Mouse (Mus musculus) neural tube, embryonic 15.5 days (tissue): ENCODE data around the gene Gm20388. TPM values are rescaled to one million over a fixed set of nuclear protein-coding genes. Genes with fewer than 3 reads are reported as not detected.
"Not testable (repeated sequence)": the region's sequence is repeated elsewhere in the genome, so short reads cannot be mapped to it uniquely, and the experiment has no call there.

Source experiments
- ATAC-seq: fragments of 200-750 bp; cut with Nextera tagmentation; 2 replicates; pipeline ENCODE4 v1.8.0; 2017; ENCODE audit warnings: mild to moderate bottlenecking, moderate TSS enrichment, moderate library complexity; ENCODE audit not compliant: low FRiP score
- H3K27ac ChIP-seq: fragments of 300-500 bp; sonication (generic); replicated peaks from 2 replicates; pipeline ENCODE4 v1.5.1; 2015; ENCODE audit warnings: mild to moderate bottlenecking, inconsistent platforms
- H3K27me3 ChIP-seq: fragments of 300-500 bp; sonication (generic); replicated peaks from 2 replicates; pipeline ENCODE4 v1.6.1; 2015; ENCODE audit warnings: inconsistent platforms
- H3K36me3 ChIP-seq: fragments of 300-500 bp; sonication (generic); 2 replicates; pipeline ENCODE4 v1.6.1; 2015; ENCODE audit warnings: inconsistent platforms
- H3K4me1 ChIP-seq: fragments of 300-500 bp; sonication (generic); 2 replicates; pipeline ENCODE4 v1.6.1; 2015; ENCODE audit warnings: inconsistent platforms
- H3K4me2 ChIP-seq: fragments of 300-500 bp; sonication (generic); 2 replicates; pipeline ENCODE4 v1.6.1; 2015; ENCODE audit warnings: inconsistent platforms, mild to moderate bottlenecking, moderate library complexity
- H3K4me3 ChIP-seq: fragments of 300-500 bp; sonication (generic); replicated peaks from 2 replicates; pipeline ENCODE4 v1.5.1; 2015; ENCODE audit warnings: mild to moderate bottlenecking, inconsistent platforms
- H3K9ac ChIP-seq: fragments of 300-500 bp; sonication (generic); replicated peaks from 2 replicates; pipeline ENCODE4 v1.6.1; 2015; ENCODE audit warnings: mild to moderate bottlenecking, inconsistent platforms
- H3K9me3 ChIP-seq: fragments of 300-500 bp; sonication (generic); replicated peaks from 2 replicates; pipeline ENCODE4 v1.6.1; 2016; ENCODE audit warnings: inconsistent platforms
- WGBS: fragments of 180-500 bp; shearing (Covaris S2); methylation state at CpG from one replicate; pipeline ENCODE4 v1.1.7; 2015; ENCODE audit warnings: mixed read lengths; 5-methylcytosine and 5-hydroxymethylcytosine counted together
- polyA plus RNA-seq: library from polyadenylated mRNA; unstranded; fragments of >200 nt; fragmentation: Nextera tagmentation; extraction: Ambion mirVana; gene quantifications from 2 replicates; pipeline ENCODE4 v1.2.1, GENCODE M21; 2015

Gm20388 gene
- polyA plus RNA-seq, 1 experiment from 2014 or later = not detected

DNA sequence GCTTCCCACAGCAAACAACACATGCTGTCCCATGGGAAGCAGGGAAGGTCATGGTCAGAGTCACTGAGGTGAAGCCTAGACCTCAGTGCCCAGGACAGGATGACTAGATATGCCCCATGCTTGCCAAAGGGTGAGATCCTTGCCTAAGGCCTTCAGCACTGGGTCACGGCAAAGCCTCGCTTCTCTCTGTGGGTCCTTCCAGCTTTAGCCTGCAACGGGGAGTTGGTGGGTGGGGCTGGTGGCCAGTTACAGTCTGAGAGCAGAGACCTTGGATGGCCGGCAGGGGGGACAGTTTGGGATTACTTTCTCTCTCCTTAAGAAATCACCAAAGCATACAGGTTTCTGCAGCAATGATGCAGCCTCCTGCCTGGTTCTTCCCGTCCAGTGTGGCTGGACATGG, 877.0 kb downstream of the Gm20388 start:
- Histone ChIP-seq H3K27me3 (no peaks in the 10 kb centered on the region), H3K4me1 (no peaks in the 10 kb centered on the region), H3K4me3 (no peak overlapping the region), H3K36me3 (no peaks in the 10 kb centered on the region), H3K27ac (no peak overlapping the region), H3K9me3 (no peaks in the 10 kb centered on the region), H3K4me2 (no peak overlapping the region), H3K9ac (no peak overlapping the region)
- 49% methylated on average over 5 of the region's 5 CpGs for WGBS
- ATAC-seq = no peak

DNA sequence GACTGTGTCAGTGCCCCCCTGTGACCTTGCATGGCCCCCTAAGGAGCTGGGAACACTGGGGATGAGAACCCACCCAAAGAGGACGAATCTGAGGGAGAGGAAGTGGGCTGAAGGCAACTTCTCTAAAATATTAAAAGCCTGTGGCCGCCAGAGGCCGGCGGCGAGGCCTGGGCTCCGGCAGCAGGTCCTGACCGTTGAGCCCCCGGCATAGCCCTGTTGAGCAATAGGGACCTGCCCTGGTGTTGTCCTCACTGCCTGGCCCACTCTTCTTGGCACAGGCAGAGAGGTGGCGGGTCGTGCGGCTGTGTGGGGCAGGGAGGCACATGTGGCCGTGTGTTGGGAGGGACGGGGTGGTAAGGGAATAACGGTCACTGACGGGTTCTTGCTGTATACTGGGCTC, 882.1 kb downstream of the Gm20388 start:
- H3K4me2 ChIP-seq = no peak overlapping the region
- H3K9ac ChIP-seq = no peak overlapping the region
- H3K4me1 ChIP-seq = no peaks in the 10 kb centered on the region
- no peak overlapping the region for H3K27ac ChIP-seq
- H3K27me3 ChIP-seq = no peaks in the 10 kb centered on the region
- H3K9me3 ChIP-seq = no peaks in the 10 kb centered on the region
- no peaks in the 10 kb centered on the region for H3K36me3 ChIP-seq
- H3K4me3 ChIP-seq = no peak overlapping the region
- ATAC-seq = no peak
- 84% methylated on average over 15 of the region's 15 CpGs for WGBS

DNA sequence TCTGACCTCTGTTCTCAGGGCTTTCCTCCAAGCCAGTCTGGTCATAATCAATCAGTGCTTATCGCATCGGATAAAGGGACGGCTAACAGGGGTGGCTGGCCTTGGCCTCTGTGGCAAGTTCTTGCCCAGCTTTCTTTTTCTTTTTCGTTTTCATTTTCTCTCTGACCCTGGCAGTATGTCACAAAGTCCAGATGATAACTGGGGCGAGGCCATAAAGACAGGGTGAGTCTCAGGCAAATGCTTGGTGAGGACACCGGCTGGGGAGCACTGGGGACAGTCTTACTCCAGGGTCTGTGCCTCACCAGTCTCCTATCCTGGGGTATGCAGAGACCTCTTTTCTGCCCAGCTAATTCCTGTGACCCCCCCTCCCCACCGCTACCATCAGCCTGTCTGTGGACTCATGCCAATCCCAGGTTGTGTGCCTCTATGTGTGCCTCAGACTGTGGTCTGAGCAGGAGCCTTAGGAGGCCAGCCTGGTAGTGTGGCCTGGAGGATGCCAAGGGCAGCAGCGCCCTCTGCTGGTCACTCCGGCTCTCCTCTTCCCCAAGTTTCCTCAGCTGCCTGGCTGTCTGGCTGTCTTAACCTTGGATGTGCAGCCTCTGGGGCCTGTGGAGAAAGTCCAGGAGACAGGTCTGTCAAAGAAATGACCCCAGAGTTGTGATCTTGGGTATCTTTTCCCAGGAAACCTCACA, 885.4 kb downstream of the Gm20388 start:
- WGBS = 53% methylated on average over 9 of the region's 9 CpGs
- peak; percentile 76 for ATAC-seq
- Histone ChIP-seq H3K4me3 (no peak overlapping the region), H3K4me1 (peaks cover 6% of the 10 kb centered on the region), H3K9ac (no peak overlapping the region), H3K27ac (no peak overlapping the region), H3K27me3 (peaks cover 5% of the 10 kb centered on the region), H3K9me3 (no peaks in the 10 kb centered on the region), H3K36me3 (no peaks in the 10 kb centered on the region), H3K4me2 (no peak overlapping the region)

GRCm38 (mm10) chr8:120797019-120797727, 886.5 kb downstream of the Gm20388 start:
- no peak overlapping the region for H3K4me2 ChIP-seq
- H3K27ac ChIP-seq = no peak overlapping the region
- 85% methylated on average over 9 of the region's 9 CpGs for WGBS
- peaks cover 16% of the 10 kb centered on the region for H3K27me3 ChIP-seq
- H3K9ac ChIP-seq = no peak overlapping the region
- H3K4me3 ChIP-seq = no peak overlapping the region
- H3K9me3 ChIP-seq = no peaks in the 10 kb centered on the region
- peaks cover 6% of the 10 kb centered on the region for H3K4me1 ChIP-seq
- no peak for ATAC-seq
- H3K36me3 ChIP-seq = no peaks in the 10 kb centered on the region

DNA sequence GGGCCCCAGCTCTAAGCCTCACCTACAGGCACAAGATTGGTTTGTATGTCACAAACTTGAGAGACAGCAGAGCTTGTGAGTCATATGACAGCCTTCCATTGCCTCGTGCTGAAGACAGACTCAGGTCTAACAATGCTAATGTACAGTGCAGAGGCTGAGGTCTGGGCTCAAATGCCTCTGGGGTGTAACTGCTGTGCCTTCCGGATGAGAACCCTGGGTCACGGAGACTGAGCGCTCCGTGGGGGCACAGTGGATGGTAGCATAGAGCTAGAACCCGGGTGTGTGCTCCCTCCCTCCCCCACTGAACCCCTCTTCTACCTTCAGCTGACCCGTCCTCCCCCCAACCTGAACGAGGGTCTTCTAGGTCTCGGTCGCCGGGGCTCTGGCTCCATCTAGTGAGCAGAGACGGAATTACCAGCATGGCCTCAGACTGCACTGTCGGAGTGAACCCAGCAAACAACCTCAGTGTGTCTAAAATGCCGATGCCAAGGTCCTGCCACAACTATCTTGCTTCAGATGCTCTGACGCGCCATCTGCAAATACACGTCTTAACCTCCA, 889.7 kb downstream of the Gm20388 start:
- WGBS = 6% methylated on average over 17 of the region's 17 CpGs
- Histone ChIP-seq H3K36me3 (no peaks in the 10 kb centered on the region), H3K9me3 (no peaks in the 10 kb centered on the region), H3K27me3 (peaks cover 17% of the 10 kb centered on the region), H3K4me1 (peaks cover 6% of the 10 kb centered on the region), H3K4me2 (peak overlapping the region; percentile 52), H3K4me3 (peak overlapping the region; percentile 11; the same call in 1 of the 2 replicates), H3K27ac (no peak overlapping the region), H3K9ac (0 out of 2 replicates have a peak overlapping the region, but pooled peaks have one; percentile 29)
- no peak for ATAC-seq

GRCm38 (mm10) chr8:120803661-120804375, 893.2 kb downstream of the Gm20388 start:
- not testable (repeated sequence) for ATAC-seq, H3K4me1 ChIP-seq, H3K4me2 ChIP-seq, H3K9me3 ChIP-seq, H3K27ac ChIP-seq, H3K36me3 ChIP-seq, H3K9ac ChIP-seq, H3K4me3 ChIP-seq
- H3K27me3 ChIP-seq = peaks cover 17% of the 10 kb centered on the region
- WGBS = 59% methylated on average over 6 of the region's 6 CpGs

- ATAC-seq = no peak
- no peak overlapping the region for H3K4me3 ChIP-seq
- H3K4me2 ChIP-seq = no peak overlapping the region
- no peaks in the 10 kb centered on the region for H3K36me3 ChIP-seq
- H3K4me1 ChIP-seq = peaks cover 6% of the 10 kb centered on the region
- H3K9ac ChIP-seq = no peak overlapping the region
- WGBS = 81% methylated on average over 3 of the region's 3 CpGs
- peaks cover 17% of the 10 kb centered on the region for H3K27me3 ChIP-seq
- H3K27ac ChIP-seq = no peak overlapping the region
- no peaks in the 10 kb centered on the region for H3K9me3 ChIP-seq
Observed at GRCm38 (mm10) chr8:120804741-120805140, 894.1 kb downstream of the Gm20388 start.

DNA sequence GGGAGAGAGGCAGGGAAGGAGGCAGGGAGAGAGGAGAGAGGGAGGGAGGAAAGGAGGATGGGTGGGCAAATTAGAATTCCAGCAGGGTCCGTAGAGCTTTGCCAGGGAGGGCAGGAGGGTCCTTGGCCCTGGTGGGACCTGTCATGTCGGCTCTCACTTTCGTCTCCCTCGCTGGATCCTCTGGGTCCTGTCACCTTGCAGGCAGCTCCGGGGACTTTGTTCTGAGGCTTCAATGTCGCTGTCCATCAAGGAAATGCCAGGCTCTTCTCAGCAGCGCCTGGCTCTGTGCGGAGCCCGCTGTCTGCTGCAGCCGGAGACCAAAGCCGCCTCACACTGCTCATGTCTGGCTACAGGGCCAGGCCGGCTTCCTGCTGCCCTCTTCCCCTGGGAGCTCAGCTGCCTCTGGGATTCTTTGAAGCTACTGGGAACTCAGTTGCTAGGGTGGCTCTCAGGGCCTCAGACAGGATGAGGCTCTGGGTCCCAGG, 896.2 kb downstream of the Gm20388 start:
- 70% methylated on average over 12 of the region's 12 CpGs for WGBS
- Histone ChIP-seq H3K4me3 (no peak overlapping the region), H3K27me3 (peaks cover 4% of the 10 kb centered on the region), H3K9me3 (no peaks in the 10 kb centered on the region), H3K9ac (no peak overlapping the region), H3K27ac (no peak overlapping the region), H3K4me1 (no peaks in the 10 kb centered on the region), H3K4me2 (no peak overlapping the region), H3K36me3 (no peaks in the 10 kb centered on the region)
- no peak for ATAC-seq

GRCm38 (mm10) chr8:120807719-120808118, 897.1 kb downstream of the Gm20388 start:
- Histone ChIP-seq H3K27ac (no peak overlapping the region), H3K4me3 (no peak overlapping the region), H3K4me2 (no peak overlapping the region), H3K9me3 (no peaks in the 10 kb centered on the region), H3K9ac (no peak overlapping the region), H3K4me1 (no peaks in the 10 kb centered on the region), H3K27me3 (no peaks in the 10 kb centered on the region), H3K36me3 (no peaks in the 10 kb centered on the region)
- ATAC-seq = no peak
- 51% methylated on average over 6 of the region's 6 CpGs for WGBS

DNA sequence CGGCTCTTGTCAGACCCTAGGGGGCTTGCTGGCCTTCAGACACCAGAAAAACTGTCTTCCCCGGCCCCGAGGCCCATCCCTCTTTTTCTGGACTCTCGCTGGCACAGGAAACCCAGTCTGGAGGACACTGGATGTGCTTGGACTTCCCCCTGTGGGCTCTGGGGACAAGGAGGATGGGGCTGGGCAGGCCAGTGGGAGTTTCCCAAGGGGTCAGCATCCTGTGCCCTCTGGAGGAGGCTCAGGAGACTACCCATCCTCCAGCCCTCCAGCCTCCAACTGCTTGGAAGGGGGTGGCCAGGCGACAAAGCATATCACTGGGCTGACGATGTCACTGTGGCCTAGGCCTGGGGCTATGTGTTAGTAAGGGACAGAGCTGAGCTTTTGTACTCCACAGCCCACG, 898.4 kb downstream of the Gm20388 start:
- Histone ChIP-seq H3K36me3 (no peaks in the 10 kb centered on the region), H3K27me3 (no peaks in the 10 kb centered on the region), H3K27ac (no peak overlapping the region), H3K4me3 (no peak overlapping the region), H3K4me1 (no peaks in the 10 kb centered on the region), H3K4me2 (no peak overlapping the region), H3K9me3 (no peaks in the 10 kb centered on the region), H3K9ac (no peak overlapping the region)
- ATAC-seq = no peak
- WGBS = 78% methylated on average over 7 of the region's 7 CpGs

DNA sequence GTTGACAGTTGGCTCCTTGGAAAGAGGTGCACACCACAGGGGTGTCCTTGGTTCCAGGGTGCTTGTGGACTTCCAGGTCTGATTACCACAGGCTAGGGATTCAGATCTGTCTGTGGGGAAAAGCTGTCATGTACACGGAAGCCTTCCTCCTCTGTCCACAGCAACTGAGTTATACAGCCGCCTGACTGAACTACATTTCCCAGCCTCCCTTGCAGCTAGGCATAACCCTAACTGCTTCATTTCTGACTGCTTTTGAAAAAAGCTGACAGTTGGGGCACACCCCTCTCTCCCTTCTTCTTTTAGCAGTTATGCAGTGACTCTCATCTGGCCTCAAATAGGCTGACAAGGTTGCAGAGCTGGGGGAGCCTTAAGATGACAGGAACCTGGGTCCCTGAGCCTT, 901.3 kb downstream of the Gm20388 start:
- 75% methylated on average over 2 of the region's 2 CpGs for WGBS

More for the DNA sequence above, 901.3 kb downstream of the Gm20388 start:
- Histone ChIP-seq H3K27ac (no peak overlapping the region), H3K9me3 (no peaks in the 10 kb centered on the region), H3K9ac (no peak overlapping the region), H3K27me3 (0 out of 2 replicates have a peak, but pooled peaks cover 3% of the 10 kb centered on the region), H3K36me3 (no peaks in the 10 kb centered on the region), H3K4me1 (no peaks in the 10 kb centered on the region), H3K4me2 (no peak overlapping the region), H3K4me3 (no peak overlapping the region)
- no peak for ATAC-seq
